In genomic region chr3:61001852-61002586, GRCm38 (mm10) we compare ENCODE assay signal across 8 mouse cellular contexts. TPM values are rescaled to one million over a fixed set of nuclear protein-coding genes. Genes with fewer than 3 reads are reported as not detected.
A peak's percentile ranks its signal among the peaks of the same experiment; 100 is the strongest.
DNase-seq lines count a peak whose midpoint lies in the region; ATAC-seq and TF ChIP-seq lines count a peak whose summit lies in the region.

No protein-coding gene starts in this region.

- intact Hi-C loops in gastrocnemius, adult 2 months (cut with DNase I): no loop called here

- peak overlapping the region; percentile 79 for H3K4me3 ChIP-seq in gastrocnemius, adult 2 months
- H3K4me3 ChIP-seq in embryonic facial prominence, embryonic 12.5 days: peak overlapping the region; percentile 73
- H3K4me3 ChIP-seq in intestine, embryonic 15.5 days (replicated peaks): peak overlapping the region; percentile 79
- H3K4me3 ChIP-seq in midbrain, embryonic 15.5 days: peak overlapping the region; percentile 86

- peak; percentile 59; the same call in 1 of the 2 replicates for ATAC-seq in embryonic facial prominence, embryonic 12.5 days (ENCODE audit: insufficient number of reproducible peaks, insufficient read depth, low FRiP score, low TSS enrichment)
- ATAC-seq in intestine, embryonic 15.5 days: peak; percentile 65
- peak; percentile 87 for ATAC-seq in midbrain, embryonic 15.5 days (replicated peaks)

- H3K27ac ChIP-seq in gastrocnemius, adult 2 months: peak overlapping the region; percentile 93
- H3K27ac ChIP-seq in embryonic facial prominence, embryonic 12.5 days: no peak overlapping the region
- H3K27ac ChIP-seq in intestine, embryonic 15.5 days: peak overlapping the region; percentile 89
- no peak overlapping the region for H3K27ac ChIP-seq in midbrain, embryonic 15.5 days

- H3K4me2 ChIP-seq in embryonic facial prominence, embryonic 12.5 days (replicated peaks): peak overlapping the region; percentile 76
- peak overlapping the region; percentile 89 for H3K4me2 ChIP-seq in intestine, embryonic 15.5 days (replicated peaks)
- H3K4me2 ChIP-seq in midbrain, embryonic 15.5 days: peak overlapping the region; percentile 98

- peaks cover 8% of the 10 kb centered on the region for H3K27me3 ChIP-seq in embryonic facial prominence, embryonic 12.5 days
- H3K27me3 ChIP-seq in intestine, embryonic 15.5 days (replicated peaks): no peaks in the 10 kb centered on the region
- peaks cover 5% of the 10 kb centered on the region; the same call in 1 of the 2 replicates for H3K27me3 ChIP-seq in midbrain, embryonic 15.5 days (replicated peaks)

- H3K9ac ChIP-seq in embryonic facial prominence, embryonic 12.5 days: peak overlapping the region; percentile 70
- H3K9ac ChIP-seq in intestine, embryonic 15.5 days: peak overlapping the region; percentile 75
- peak overlapping the region; percentile 58 for H3K9ac ChIP-seq in midbrain, embryonic 15.5 days

- H3K4me1 ChIP-seq in embryonic facial prominence, embryonic 12.5 days: 0 out of 2 replicates have a peak, but pooled peaks cover 4% of the 10 kb centered on the region
- H3K4me1 ChIP-seq in intestine, embryonic 15.5 days (replicated peaks): 0 out of 2 replicates have a peak, but pooled peaks cover 2% of the 10 kb centered on the region
- 0 out of 2 replicates have a peak, but pooled peaks cover 4% of the 10 kb centered on the region for H3K4me1 ChIP-seq in midbrain, embryonic 15.5 days

- H3K9me3 ChIP-seq in embryonic facial prominence, embryonic 12.5 days: no peaks in the 10 kb centered on the region
- no peaks in the 10 kb centered on the region for H3K9me3 ChIP-seq in intestine, embryonic 15.5 days
- no peaks in the 10 kb centered on the region for H3K9me3 ChIP-seq in midbrain, embryonic 15.5 days

- no peaks in the 10 kb centered on the region for H3K36me3 ChIP-seq in embryonic facial prominence, embryonic 12.5 days
- no peaks in the 10 kb centered on the region for H3K36me3 ChIP-seq in intestine, embryonic 15.5 days
- H3K36me3 ChIP-seq in midbrain, embryonic 15.5 days (replicated peaks): no peaks in the 10 kb centered on the region

- no peak for DNase-seq in gastrocnemius, adult 2 months
- DNase-seq in gastrocnemius, adult 8-10 months (ENCODE audit: low spot score in 2 of 2): no peak
- DNase-seq in 3134 (ENCODE audit: extremely low read depth, insufficient read length, low spot score): peak; percentile 5
- DNase-seq in right cerebral cortex, postnatal 25 days: no peak
- no peak for DNase-seq in cerebellum, adult 9-10 months

- no peak for TF ChIP-seq CTCF in gastrocnemius, adult 2 months (IDR thresholded peaks at IDR 0.05)

- 3% methylated on average over 20 of the region's 20 CpGs for WGBS in embryonic facial prominence, embryonic 12.5 days
- 4% methylated on average over 20 of the region's 20 CpGs for WGBS in intestine, embryonic 15.5 days
- 2% methylated on average over 20 of the region's 20 CpGs for WGBS in midbrain, embryonic 15.5 days

RNA-seq across cellular contexts. Expression of gene P2ry1, which starts 0.6 kb away (rescaled TPM):
- 10 to 100 TPM in 1 of 2 experiments, 1 to 10 TPM in 1; 8.2 to 19.4 TPM for total RNA-seq in gastrocnemius, adult 2 months (2021)
- 10 to 100 TPM in 2 of 4 experiments, 1 to 10 TPM in 2; 7.3 to 11.8 (median 9.5) TPM for total RNA-seq in gastrocnemius, adult 8-10 months (2022)
- 7.5 and 7.9 TPM in 2 replicates for polyA plus RNA-seq in embryonic facial prominence, embryonic 12.5 days (2016; fragmentation: Nextera tagmentation; extraction: Ambion mirVana)
- 13.8 and 15.7 TPM in 2 replicates for polyA plus RNA-seq in intestine, embryonic 15.5 days (2015; fragmentation: Nextera tagmentation; extraction: Ambion mirVana)
- polyA plus RNA-seq in midbrain, embryonic 15.5 days (2015; fragmentation: Nextera tagmentation; extraction: Ambion mirVana): 5.4 and 5.5 TPM in 2 replicates

Comparison
In these comparisons a context has a peak if more than half of its experiments do, and no peak if none do; other contexts are left out.
1. H3K27ac ChIP-seq: peak in gastrocnemius, adult 2 months (single experiment) and intestine, embryonic 15.5 days (single experiment); none in embryonic facial prominence, embryonic 12.5 days (single experiment) and midbrain, embryonic 15.5 days (single experiment).
2. Peak in every context shown above with its lines, with median percentiles within 50 percentile points of each other: H3K4me3 ChIP-seq, ATAC-seq, H3K4me2 ChIP-seq and H3K9ac ChIP-seq.